Mouse (Mus musculus): ENCODE results near the gene Reg4.

The Reg4 gene

DNA sequence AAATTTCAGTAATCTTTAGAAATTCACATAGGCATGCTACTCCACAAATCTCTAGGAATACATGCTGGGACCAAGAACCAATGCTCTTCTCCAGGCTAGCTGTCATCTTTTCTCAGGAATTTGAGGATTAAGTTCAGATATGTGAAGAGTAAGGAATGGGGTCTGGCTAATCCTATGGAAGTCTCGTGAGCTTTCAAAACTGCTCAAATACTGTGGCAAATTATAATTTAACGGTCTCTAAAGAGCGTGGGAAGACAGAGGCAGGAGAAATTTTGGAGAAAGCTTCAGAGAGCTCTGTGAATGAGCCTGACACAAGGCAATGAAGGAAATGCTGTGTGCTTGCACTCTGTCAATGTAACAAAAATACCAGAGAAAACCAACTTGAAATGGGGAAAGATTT, 16.2 kb downstream of the Reg4 start:
- no peak for DNase-seq

GRCm38 (mm10) chr3:98242051-98242450, 20.1 kb downstream of the Reg4 start:
- DNase-seq, result no peak

DNA sequence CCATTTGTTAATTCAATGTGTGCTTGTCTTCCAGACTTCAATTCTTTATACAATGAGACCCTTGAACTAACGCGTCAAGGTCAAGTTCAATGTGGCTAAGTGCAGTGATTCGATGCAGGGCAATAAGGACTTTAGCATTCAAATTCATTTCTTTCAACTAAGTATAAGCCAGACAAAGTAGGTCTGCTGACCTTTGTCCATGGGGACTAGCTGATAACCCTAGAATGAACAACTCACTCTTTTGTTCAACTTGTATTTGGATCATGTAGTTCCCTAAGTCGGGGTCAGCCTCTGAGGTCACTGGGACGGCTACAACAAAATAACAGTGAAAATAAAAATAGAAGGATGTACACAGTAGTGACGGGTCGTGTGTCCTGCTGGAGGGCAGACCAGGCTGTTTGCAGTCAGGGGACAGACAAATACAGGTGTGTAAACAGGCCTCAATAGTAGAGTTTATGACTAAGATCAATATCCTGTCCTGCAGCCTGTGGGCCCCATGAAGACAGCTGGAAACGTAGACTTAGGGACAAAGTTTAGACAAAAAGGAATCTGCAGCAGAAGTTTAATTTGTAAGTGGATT, 20.6 kb downstream of the Reg4 start:
- DNase-seq, result no peak

DNA sequence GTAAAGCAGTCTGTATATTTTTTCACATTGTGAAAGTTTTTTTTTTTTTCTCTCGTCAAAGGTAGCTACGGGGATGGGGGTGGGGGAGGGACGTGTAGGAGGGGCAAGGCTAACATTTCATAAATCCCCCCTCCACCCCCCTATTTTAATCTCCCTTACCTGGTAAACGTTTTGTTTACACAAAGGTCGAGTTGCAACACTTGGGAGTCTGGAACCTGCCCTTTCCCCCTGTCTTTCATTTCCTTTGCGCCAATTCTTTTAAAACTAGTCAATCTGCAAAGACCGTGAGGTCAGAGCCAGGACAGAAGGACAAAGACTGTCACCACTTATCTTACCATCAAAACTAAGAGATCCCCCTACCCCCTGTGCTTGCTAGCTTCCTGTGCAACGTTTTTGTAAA, 23.9 kb downstream of the Reg4 start:
- DNase-seq, result no peak

- no peak for DNase-seq
These were observed 25.2 kb downstream of the Reg4 start for GRCm38 (mm10) chr3:98246985-98247751.

GRCm38 (mm10) chr3:98249378-98249777, 27.4 kb downstream of the Reg4 start:
- DNase-seq, result no peak

DNA sequence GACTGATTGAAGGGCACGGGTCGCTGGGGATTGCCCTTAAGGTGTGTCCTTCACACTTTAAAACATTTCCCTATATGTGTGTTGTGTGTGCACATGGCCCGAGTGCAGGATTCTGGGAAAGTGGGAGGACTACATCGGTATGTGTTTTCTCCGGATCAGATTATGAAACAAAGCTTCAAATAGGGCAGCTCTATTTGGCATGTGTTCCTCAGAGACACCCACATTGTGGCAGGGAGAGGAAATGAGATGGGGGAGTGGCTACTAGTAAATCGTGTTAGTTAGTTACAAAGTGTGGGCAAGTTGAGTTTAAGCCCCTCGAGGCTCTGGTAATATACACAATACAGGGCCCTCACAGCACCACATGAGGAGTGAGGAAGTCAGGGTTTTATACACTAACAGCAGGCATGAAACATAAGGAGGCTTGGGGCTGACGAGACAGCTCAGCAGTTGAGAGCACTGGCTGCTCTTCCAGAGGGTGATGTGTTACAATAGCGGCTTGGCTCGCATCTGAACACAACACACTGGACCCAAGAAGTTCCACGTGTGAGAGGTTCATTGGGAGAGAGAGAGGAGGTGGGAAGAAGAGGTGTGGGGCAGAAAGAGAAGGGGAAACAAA, 28.0 kb downstream of the Reg4 start:
- no peak for DNase-seq

GRCm38 (mm10) chr3:98254059-98254458, 32.1 kb downstream of the Reg4 start:
- no peak for DNase-seq

- no peak for DNase-seq
These were observed 33.0 kb downstream of the Reg4 start for GRCm38 (mm10) chr3:98254656-98255583.

DNA sequence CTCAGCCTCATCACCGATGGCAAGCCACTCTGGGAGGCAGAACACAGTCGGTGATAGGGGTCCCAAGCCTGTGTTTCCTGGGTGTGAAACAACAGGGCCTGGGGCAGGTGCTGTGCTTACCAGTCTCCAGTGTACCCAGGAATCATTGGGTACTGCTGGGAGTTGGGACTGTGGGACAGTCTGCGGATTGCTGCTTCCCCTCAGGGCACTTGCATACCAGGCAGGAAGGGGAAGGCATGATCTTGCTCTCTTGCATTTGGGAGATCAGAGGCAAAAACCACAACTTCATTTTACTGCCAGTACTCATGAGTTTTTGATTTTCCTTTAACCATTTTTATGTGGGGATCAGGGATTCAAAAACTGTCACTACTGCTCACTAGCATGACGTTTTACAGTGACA, 36.8 kb downstream of the Reg4 start:
- no peak for DNase-seq

DNA sequence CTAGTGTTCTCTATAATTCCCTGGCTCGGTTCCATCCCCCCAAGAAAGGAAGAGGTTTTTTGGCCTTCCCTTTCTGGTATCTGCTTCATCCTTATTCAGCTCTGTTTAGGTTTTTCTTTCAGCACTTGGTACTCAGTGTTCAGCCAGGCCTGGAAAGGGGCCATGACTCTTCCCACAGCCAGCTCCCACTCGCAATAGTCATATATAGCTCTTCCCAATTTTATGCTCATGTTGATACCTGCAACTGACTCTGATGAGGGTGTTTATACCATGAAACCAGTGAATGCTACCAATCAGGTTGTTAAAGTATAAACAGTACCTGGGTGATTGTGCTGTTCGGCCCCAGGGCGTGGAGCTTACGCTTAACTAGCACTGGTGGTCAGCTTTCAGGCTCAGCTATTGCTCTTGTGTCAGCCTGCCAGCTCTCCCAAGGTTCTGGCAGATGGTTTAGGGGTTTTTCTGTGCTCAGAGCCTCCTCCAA, 37.4 kb downstream of the Reg4 start:
- DNase-seq, result no peak

- no peak for DNase-seq
These were observed 38.6 kb downstream of the Reg4 start for GRCm38 (mm10) chr3:98260534-98260933.

GRCm38 (mm10) chr3:98261415-98261814, 39.5 kb downstream of the Reg4 start:
- no peak for DNase-seq

- DNase-seq, result no peak
These were observed 40.2 kb downstream of the Reg4 start for GRCm38 (mm10) chr3:98262133-98262532.

DNA sequence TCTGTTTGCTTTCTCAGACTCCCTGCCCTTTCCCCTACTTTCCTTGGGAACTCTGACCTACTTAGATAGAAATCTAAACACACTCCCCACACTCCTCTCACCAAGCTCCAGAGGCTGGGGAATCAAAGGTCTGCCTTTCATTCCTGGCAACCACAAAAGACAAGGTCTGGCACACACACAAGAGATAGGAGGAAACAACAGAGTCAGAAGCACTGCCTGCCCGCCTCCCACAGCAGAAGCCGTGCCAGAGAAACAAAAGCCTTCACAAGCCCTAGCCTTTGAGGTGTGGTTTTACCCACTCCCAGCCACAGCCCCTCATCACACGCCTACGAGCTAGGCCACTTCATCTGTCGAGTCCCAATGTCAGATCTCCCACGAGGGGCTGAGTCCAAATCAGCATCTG, 45.3 kb downstream of the Reg4 start:
- DNase-seq, result no peak

DNA sequence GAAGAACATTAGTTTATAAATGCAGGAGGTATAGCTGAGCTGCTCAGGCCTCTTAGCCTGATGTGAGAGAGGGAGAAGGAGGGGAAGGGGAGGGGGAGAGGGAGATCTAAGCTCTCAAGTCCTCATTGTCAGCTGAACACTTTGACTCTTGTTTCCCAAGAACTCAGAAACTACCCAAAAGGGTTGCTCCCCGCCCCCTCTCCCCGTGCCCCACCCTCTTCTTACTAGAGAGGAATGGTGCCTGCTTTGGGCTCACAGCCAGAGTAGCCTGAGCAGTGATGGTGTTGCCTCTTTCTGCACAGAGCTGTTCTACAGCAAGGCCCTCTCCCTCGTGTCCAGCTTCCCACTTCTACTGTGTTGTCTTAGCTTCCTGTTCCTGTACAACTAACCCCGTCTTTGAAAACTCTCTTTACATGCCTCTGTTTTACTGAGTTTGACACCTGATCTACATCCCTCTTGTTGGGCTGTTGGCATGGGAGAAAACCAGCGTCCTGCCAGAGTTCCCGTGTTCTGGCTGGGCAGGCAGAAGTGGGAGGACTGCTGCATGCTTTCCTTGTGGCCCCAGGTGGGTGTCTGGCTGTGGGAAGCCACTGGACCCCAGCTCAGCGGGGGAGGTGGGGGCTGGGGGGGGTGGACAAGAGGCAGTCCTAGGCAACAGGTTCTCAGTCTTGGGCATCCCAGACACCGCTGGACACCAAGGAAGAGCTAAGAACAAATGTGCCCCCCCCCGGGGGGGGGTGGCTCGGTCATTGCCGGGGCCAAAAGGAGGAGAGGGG, 51.9 kb downstream of the Reg4 start:
- DNase-seq, result no peak

DNA sequence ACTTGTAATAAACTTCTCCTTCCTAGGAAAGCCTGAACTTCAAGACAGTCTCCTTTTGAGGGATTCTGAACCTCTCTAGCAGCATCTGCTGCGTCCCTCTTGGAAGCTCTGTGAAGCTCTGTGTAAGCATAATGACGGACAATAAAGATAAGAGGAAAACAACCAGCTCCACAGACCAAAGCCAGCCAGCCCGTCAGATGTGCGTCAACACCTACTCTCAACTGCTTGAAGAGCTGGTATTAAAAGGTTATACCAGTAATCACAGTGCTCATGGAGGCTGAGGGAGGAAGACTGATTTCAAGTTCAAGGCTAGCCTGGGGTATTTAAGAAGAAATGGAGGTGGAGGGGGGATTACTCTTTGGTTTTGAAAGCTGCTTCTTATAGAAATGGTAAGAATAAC, 57.7 kb downstream of the Reg4 start:
- no peak for DNase-seq

DNA sequence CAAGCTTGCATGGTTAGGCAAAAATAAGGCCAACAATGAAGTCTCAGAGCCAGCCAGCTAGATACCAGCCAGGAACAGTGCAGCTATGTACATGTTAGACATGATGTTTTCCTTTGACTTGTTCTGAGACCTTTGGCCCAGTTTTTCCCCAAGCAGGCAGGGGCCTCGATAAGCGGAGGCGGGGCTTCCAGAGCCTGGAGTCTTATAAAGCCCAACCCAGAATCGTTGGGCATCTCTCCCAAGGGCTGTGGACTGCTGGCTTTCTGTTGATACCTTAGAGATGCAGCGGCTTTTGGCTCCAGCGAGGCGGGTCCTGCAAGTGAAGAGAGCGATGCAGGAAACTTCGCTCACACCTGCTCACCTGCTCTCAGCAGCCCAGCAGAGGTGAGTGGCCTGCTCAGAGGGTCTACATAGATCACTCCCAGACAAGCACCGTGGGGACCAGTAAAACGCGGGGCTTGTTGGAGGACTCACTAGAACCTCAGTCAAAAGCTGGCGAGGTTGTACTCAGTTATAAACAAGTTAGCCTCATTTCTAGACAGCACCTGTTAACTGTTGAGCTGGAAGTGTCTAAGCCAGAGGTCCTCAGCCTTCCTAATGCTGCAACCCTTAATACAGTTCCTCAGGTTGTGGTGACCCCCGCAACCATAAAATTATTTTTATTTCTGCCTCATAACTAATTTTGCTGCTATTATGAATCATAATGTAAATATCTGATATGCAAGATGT, 58.4 kb downstream of the Reg4 start, which contains the start of gene Hmgcs2:
TSS of gene Hmgcs2 (plus strand) at position 232 of the 729 bp plus-strand sequence.
- DNase-seq, result peak; percentile 20 to 22

GRCm38 (mm10) chr3:98280933-98281678, 59.1 kb downstream of the Reg4 start:
- DNase-seq, result peak; percentile 56 to 64

DNA sequence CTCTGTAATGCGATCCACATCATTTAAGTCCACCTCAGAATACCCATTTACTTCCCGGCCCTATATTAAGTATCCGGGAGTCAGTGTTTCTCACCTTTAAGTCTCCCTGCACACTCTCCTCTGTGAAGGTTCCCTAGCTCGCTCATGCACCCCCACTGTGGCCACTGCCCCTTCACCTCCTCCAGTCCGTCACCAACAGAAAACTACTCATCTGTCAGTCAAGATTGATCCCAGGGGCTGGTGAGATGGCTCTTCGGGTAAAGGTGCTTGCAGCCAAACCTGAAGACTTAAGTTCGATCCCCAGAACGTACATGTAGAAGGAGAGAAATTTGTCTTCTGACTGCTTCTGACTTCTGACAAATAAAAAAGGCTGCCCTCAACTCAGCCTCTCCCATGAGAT, 60.5 kb downstream of the Reg4 start:
- no peak for DNase-seq

DNA sequence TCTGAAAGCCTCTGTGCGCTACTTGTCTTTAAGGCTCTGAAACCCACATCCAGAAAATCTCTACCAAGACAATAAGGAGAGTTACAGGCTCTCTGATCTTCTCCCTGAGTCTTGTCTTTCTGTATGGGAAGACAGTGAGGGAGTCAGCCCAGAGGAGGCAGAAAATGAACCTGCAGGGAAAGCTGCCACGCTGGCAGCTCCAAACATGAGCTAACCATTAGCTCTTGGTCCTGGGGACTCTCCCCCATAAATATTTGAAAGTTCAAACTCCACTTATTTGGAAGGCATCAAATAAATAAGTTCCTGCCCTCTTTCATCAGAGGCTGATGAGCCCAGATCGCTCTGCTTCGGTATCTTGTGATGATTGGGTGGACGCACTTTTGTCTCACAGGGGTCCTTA, 61.2 kb downstream of the Reg4 start:
- no peak for DNase-seq
